Comparison of ENCODE assay signal across 21 mouse cellular contexts in the genomic region with DNA sequence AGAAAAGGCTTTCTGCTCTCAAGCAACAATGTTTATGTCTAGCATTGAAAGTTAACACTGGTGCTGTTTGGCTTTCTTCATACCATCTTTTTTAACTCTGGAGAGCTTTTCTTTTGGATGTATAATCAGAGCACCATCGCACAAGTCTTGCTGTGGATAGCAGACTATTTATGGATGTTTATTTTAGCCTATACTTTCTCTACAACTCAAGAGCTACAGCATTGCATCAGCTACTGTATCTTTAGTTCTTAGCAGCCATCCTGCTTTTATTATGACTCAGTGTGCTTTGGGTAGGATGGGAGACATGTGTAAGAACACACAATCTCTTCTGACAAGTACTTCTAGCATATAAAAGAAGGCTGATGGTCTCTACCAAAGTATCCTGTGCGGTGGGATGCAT. TPM values are rescaled to one million over a fixed set of nuclear protein-coding genes. Genes with fewer than 3 reads are reported as not detected.
A peak's percentile ranks its signal among the peaks of the same experiment; 100 is the strongest.
DNase-seq lines count a peak whose midpoint lies in the region; ATAC-seq and TF ChIP-seq lines count a peak whose summit lies in the region.
"Had no signal": no experiment of that assay in that cellular context is flagged by ENCODE, and none has a peak within 500 bp of the region (broad histone marks: within the 10 kb centered on the region; RNA-seq: fewer than 3 reads in every experiment).

No protein-coding gene starts in this region.

- H3K79me2 ChIP-seq in heart, adult 2 months (replicated peaks; ENCODE audit: control insufficient read depth, insufficient read depth, low read length), result no peaks in the 10 kb centered on the region

- no peak overlapping the region for H3K4me2 ChIP-seq in heart, embryonic 11.5 days
- no peak overlapping the region for H3K4me2 ChIP-seq in hindbrain, embryonic 14.5 days (replicated peaks)
- no peak overlapping the region for H3K4me2 ChIP-seq in hindbrain, embryonic 12.5 days (replicated peaks)
- H3K4me2 ChIP-seq in stomach, embryonic 14.5 days (replicated peaks; ENCODE audit: low read depth, low read length), result no peak overlapping the region
- no peak overlapping the region for H3K4me2 ChIP-seq in stomach, postnatal 0 days (replicated peaks; ENCODE audit: low read depth)
- H3K4me2 ChIP-seq: embryonic facial prominence, embryonic 15.5 days; kidney, embryonic 15.5 days; limb, embryonic 13.5 days; liver, embryonic 13.5 days; lung, embryonic 14.5 days had no signal

- no peaks in the 10 kb centered on the region; the same call in 1 of the 2 replicates for H3K36me3 ChIP-seq in heart, embryonic 11.5 days (ENCODE audit: control insufficient read depth, insufficient read depth, low read length)
- peaks cover 10% of the 10 kb centered on the region for H3K36me3 ChIP-seq in heart, adult 2 months (ENCODE audit: control insufficient read depth, insufficient read depth, low read length)
- H3K36me3 ChIP-seq in hindbrain, embryonic 14.5 days (replicated peaks; ENCODE audit: control insufficient read depth, insufficient read depth), result peaks cover 34% of the 10 kb centered on the region
- H3K36me3 ChIP-seq in hindbrain, embryonic 12.5 days, result peaks cover 5% of the 10 kb centered on the region; the same call in 1 of the 2 replicates
- peaks cover 10% of the 10 kb centered on the region; the same call in 1 of the 2 replicates for H3K36me3 ChIP-seq in stomach, embryonic 14.5 days (ENCODE audit: control insufficient read depth, insufficient read depth, low read length)
- H3K36me3 ChIP-seq in stomach, postnatal 0 days (ENCODE audit: control insufficient read depth, insufficient read depth, low read length), result no peaks in the 10 kb centered on the region; the same call in 1 of the 2 replicates
- H3K36me3 ChIP-seq: liver, embryonic 13.5 days had no signal

- no peaks in the 10 kb centered on the region for H3K9me3 ChIP-seq in heart, embryonic 11.5 days (replicated peaks; ENCODE audit: control insufficient read depth, low read length)
- no peaks in the 10 kb centered on the region for H3K9me3 ChIP-seq in hindbrain, embryonic 14.5 days (ENCODE audit: control insufficient read depth, low read length)
- no peaks in the 10 kb centered on the region for H3K9me3 ChIP-seq in hindbrain, embryonic 12.5 days (replicated peaks)
- H3K9me3 ChIP-seq in stomach, embryonic 14.5 days (ENCODE audit: control insufficient read depth, low read depth, low read length), result no peaks in the 10 kb centered on the region; the same call in 1 of the 2 replicates
- no peaks in the 10 kb centered on the region for H3K9me3 ChIP-seq in stomach, postnatal 0 days (ENCODE audit: control insufficient read depth, low read length)
- H3K9me3 ChIP-seq: embryonic facial prominence, embryonic 15.5 days; forebrain, embryonic 10.5 days; kidney, embryonic 15.5 days; limb, embryonic 13.5 days; liver, embryonic 13.5 days had no signal

- no peak for TF ChIP-seq CTCF in heart, adult 2 months (IDR thresholded peaks at IDR 0.05)
- TF ChIP-seq CTCF in stomach, postnatal 0 days (IDR thresholded peaks at IDR 0.05; ENCODE audit: low read depth), result no peak

- no peak overlapping the region for H3K4me3 ChIP-seq in heart, embryonic 11.5 days (ENCODE audit: low read depth, low read length)
- no peak overlapping the region for H3K4me3 ChIP-seq in heart, adult 2 months
- no peak overlapping the region for H3K4me3 ChIP-seq in hindbrain, embryonic 14.5 days (replicated peaks; ENCODE audit: low read length)
- no peak overlapping the region for H3K4me3 ChIP-seq in hindbrain, embryonic 12.5 days
- no peak overlapping the region for H3K4me3 ChIP-seq in stomach, embryonic 14.5 days (ENCODE audit: low read depth, low read length)
- H3K4me3 ChIP-seq in stomach, postnatal 0 days (ENCODE audit: low read depth, low read length), result no peak overlapping the region
- H3K4me3 ChIP-seq: embryonic facial prominence, embryonic 15.5 days; forebrain, embryonic 10.5 days; kidney, embryonic 15.5 days; limb, embryonic 13.5 days; liver, embryonic 13.5 days had no signal

- WGBS in heart, embryonic 11.5 days (ENCODE audit: insufficient replicate concordance), result 77% methylated on average over 2 of the region's 2 CpGs
- WGBS in heart, adult 2 months, result 78% methylated on average over 2 of the region's 2 CpGs
- WGBS in hindbrain, embryonic 14.5 days, result 100% methylated on average over 2 of the region's 2 CpGs
- 99% methylated on average over 2 of the region's 2 CpGs for WGBS in hindbrain, embryonic 12.5 days
- 71% methylated on average over 2 of the region's 2 CpGs for WGBS in stomach, embryonic 14.5 days
- WGBS in stomach, postnatal 0 days, result 68% methylated on average over 2 of the region's 2 CpGs

- H3K27me3 ChIP-seq in heart, embryonic 11.5 days (ENCODE audit: control insufficient read depth, insufficient read depth, low read length), result no peaks in the 10 kb centered on the region
- no peaks in the 10 kb centered on the region for H3K27me3 ChIP-seq in heart, adult 2 months (ENCODE audit: control insufficient read depth, insufficient read depth, low read length)
- no peaks in the 10 kb centered on the region for H3K27me3 ChIP-seq in hindbrain, embryonic 14.5 days (ENCODE audit: control insufficient read depth, insufficient read depth, low read length)
- no peaks in the 10 kb centered on the region for H3K27me3 ChIP-seq in hindbrain, embryonic 12.5 days
- no peaks in the 10 kb centered on the region for H3K27me3 ChIP-seq in stomach, embryonic 14.5 days (ENCODE audit: control insufficient read depth, insufficient read depth, low read length)
- H3K27me3 ChIP-seq in stomach, postnatal 0 days (ENCODE audit: control insufficient read depth, insufficient read depth, low read length), result no peaks in the 10 kb centered on the region
- H3K27me3 ChIP-seq: CH12.LX; embryonic facial prominence, embryonic 15.5 days; kidney, embryonic 15.5 days; limb, embryonic 13.5 days; liver, embryonic 13.5 days had no signal

- no peak for TF ChIP-seq POLR2A in heart, adult 2 months (IDR thresholded peaks at IDR 0.05; ENCODE audit: insufficient read depth, low read depth, low read length)

- H3K27ac ChIP-seq in heart, embryonic 11.5 days (ENCODE audit: low read depth, low read length), result peak overlapping the region; percentile 31
- no peak overlapping the region for H3K27ac ChIP-seq in heart, adult 2 months
- H3K27ac ChIP-seq in hindbrain, embryonic 14.5 days, result peak overlapping the region; percentile 9; the same call in 1 of the 2 replicates
- H3K27ac ChIP-seq in hindbrain, embryonic 12.5 days, result no peak overlapping the region
- H3K27ac ChIP-seq in stomach, embryonic 14.5 days (ENCODE audit: low read length), result 0 out of 2 replicates have a peak overlapping the region, but pooled peaks have one; percentile 59
- no peak overlapping the region for H3K27ac ChIP-seq in stomach, postnatal 0 days (replicated peaks)
- H3K27ac ChIP-seq: embryonic facial prominence, embryonic 15.5 days; forebrain, embryonic 10.5 days; kidney, embryonic 15.5 days; limb, embryonic 13.5 days; liver, embryonic 13.5 days had no signal

- peaks cover 20% of the 10 kb centered on the region for H3K4me1 ChIP-seq in heart, embryonic 11.5 days (ENCODE audit: control insufficient read depth, insufficient read depth, low read length)
- peaks cover 4% of the 10 kb centered on the region for H3K4me1 ChIP-seq in heart, adult 2 months (ENCODE audit: control insufficient read depth, insufficient read depth, low read length)
- no peaks in the 10 kb centered on the region for H3K4me1 ChIP-seq in hindbrain, embryonic 14.5 days (replicated peaks; ENCODE audit: control insufficient read depth, insufficient read depth, low read length)
- no peaks in the 10 kb centered on the region for H3K4me1 ChIP-seq in hindbrain, embryonic 12.5 days
- H3K4me1 ChIP-seq in stomach, embryonic 14.5 days (ENCODE audit: control insufficient read depth, insufficient read depth, low read length), result no peaks in the 10 kb centered on the region
- H3K4me1 ChIP-seq in stomach, postnatal 0 days (replicated peaks; ENCODE audit: control insufficient read depth, insufficient read depth), result no peaks in the 10 kb centered on the region
- H3K4me1 ChIP-seq: embryonic facial prominence, embryonic 15.5 days; forebrain, embryonic 10.5 days; kidney, embryonic 15.5 days; limb, embryonic 13.5 days had no signal

- intact Hi-C loops in heart, adult 2 months (cut with DNase I), result no loop called here

- H3K9ac ChIP-seq in heart, embryonic 11.5 days (ENCODE audit: low read depth, low read length), result no peak overlapping the region
- H3K9ac ChIP-seq in heart, adult 2 months (ENCODE audit: low read depth, low read length), result no peak overlapping the region
- H3K9ac ChIP-seq in hindbrain, embryonic 14.5 days, result no peak overlapping the region
- no peak overlapping the region for H3K9ac ChIP-seq in hindbrain, embryonic 12.5 days
- no peak overlapping the region for H3K9ac ChIP-seq in stomach, embryonic 14.5 days (replicated peaks; ENCODE audit: low read depth, low read length)
- H3K9ac ChIP-seq in stomach, postnatal 0 days (ENCODE audit: low read length), result no peak overlapping the region
- H3K9ac ChIP-seq: embryonic facial prominence, embryonic 15.5 days; kidney, embryonic 15.5 days; limb, embryonic 13.5 days; liver, embryonic 13.5 days; lung, embryonic 14.5 days had no signal

- DNase-seq in heart, adult 2 months, result no peak
- DNase-seq in hindbrain, embryonic 14.5 days (ENCODE audit: low spot score), result no peak
- no peak for DNase-seq in stomach, postnatal 0 days (ENCODE audit: low spot score)
- no peak for DNase-seq in layer of hippocampus, adult 9-10 months (ENCODE audit: low spot score)
- DNase-seq: cerebellum, adult 11 months; gastrocnemius, postnatal 10 days; heart, postnatal 36 days; liver, embryonic 13.5 days; lung, postnatal 36 days; right cerebral cortex, adult 18-20 months; thymus, postnatal 36 days had no signal

- no peak for ATAC-seq in heart, embryonic 11.5 days (replicated peaks; ENCODE audit: insufficient number of reproducible peaks, low FRiP score, low TSS enrichment)
- ATAC-seq in hindbrain, embryonic 14.5 days (ENCODE audit: low FRiP score), result no peak
- ATAC-seq in hindbrain, embryonic 12.5 days (ENCODE audit: low FRiP score), result no peak
- no peak for ATAC-seq in stomach, embryonic 14.5 days (ENCODE audit: insufficient number of reproducible peaks, insufficient read depth, low FRiP score, low read depth)
- no peak for ATAC-seq in stomach, postnatal 0 days (ENCODE audit: low FRiP score, low TSS enrichment)
- ATAC-seq: intestine, postnatal 0 days had no signal

- no peak for TF ChIP-seq EP300 in heart, adult 2 months (IDR thresholded peaks at IDR 0.05; ENCODE audit: insufficient read depth, low read depth, low read length)
- TF ChIP-seq EP300 in stomach, postnatal 0 days (optimal IDR thresholded peaks at IDR 0.05), result no peak

RNA-seq across cellular contexts. Expression of gene Ccdc141, which starts 13.2 kb away (rescaled TPM):
- polyA plus RNA-seq in heart, embryonic 11.5 days (2014; fragmentation: Nextera tagmentation; extraction: Ambion mirVana), result 163 and 234 TPM in 2 replicates
- total RNA-seq in heart, adult 2 months (2021), result 100 to 1,000 TPM; 182 to 189 TPM
- 35.6 and 50.8 TPM in 2 replicates for polyA plus RNA-seq in heart, adult 2 months (2012; rRNA removed)
- 8.6 and 10.7 TPM in 2 replicates for polyA plus RNA-seq in hindbrain, embryonic 14.5 days (2014; fragmentation: Nextera tagmentation; extraction: Ambion mirVana)
- 5.9 and 10.4 TPM in 2 replicates for polyA plus RNA-seq in hindbrain, embryonic 12.5 days (2016; fragmentation: Nextera tagmentation; extraction: Ambion mirVana)
- polyA plus RNA-seq in stomach, embryonic 14.5 days (2014; fragmentation: Nextera tagmentation; extraction: Ambion mirVana), result 11.2 and 14.6 TPM in 2 replicates
- 5.6 and 6.7 TPM in 2 replicates for polyA plus RNA-seq in stomach, postnatal 0 days (2015; fragmentation: Nextera tagmentation; extraction: Ambion mirVana)
- total RNA-seq: CH12.LX had no signal

Comparison
In these comparisons a context has a peak if more than half of its experiments do, and no peak if none do; other contexts are left out.
1. H3K27ac ChIP-seq: peak in heart, embryonic 11.5 days (single experiment), hindbrain, embryonic 14.5 days (single experiment) and stomach, embryonic 14.5 days (single experiment); none in heart, adult 2 months (single experiment), hindbrain, embryonic 12.5 days (single experiment) and stomach, postnatal 0 days (single experiment).